Mouse (Mus musculus): ENCODE data around the gene Ppp5c. TPM values are rescaled to one million over a fixed set of nuclear protein-coding genes. Genes with fewer than 3 reads are reported as not detected.

Gene Ppp5c
- polyA plus RNA-seq, 1 experiment from 2014 or later, result 100 TPM

DNA sequence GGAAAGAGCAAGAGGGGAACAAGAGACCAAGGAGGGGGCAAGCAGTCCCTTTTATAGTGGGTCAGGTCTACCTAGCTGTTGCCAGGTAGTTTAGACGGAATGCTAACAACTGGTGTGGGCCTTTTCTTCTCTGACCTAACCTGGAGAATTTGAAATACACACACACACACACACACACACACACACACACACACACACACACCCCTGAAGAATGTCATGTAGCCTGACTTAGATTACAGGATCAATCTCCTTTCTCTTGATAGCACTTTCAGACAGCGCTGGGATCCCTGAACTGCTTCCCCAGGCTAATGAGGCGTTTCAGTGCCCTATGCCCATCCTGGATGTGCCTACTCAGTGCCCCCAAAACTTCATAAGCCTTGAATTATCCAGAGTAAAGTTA, 49.1 kb downstream of the Ppp5c start:
- no peak overlapping the region for H3K9ac ChIP-seq (replicated peaks; ENCODE audit: low read length)
- no peak overlapping the region for H3K4me3 ChIP-seq (ENCODE audit: low read depth, low read length)
- H3K27ac ChIP-seq (replicated peaks; ENCODE audit: low read depth, low read length), result no peak overlapping the region
- H3K4me2 ChIP-seq (ENCODE audit: low read depth, low read length), result no peak overlapping the region
- no peaks in the 10 kb centered on the region for H3K9me3 ChIP-seq (replicated peaks; ENCODE audit: control insufficient read depth, low read length)
- 84% methylated on average over 3 of the region's 3 CpGs for WGBS
- H3K4me1 ChIP-seq (ENCODE audit: control insufficient read depth, insufficient read depth, low read length), result peaks cover 8% of the 10 kb centered on the region; the same call in 1 of the 2 replicates
- no peaks in the 10 kb centered on the region for H3K27me3 ChIP-seq (ENCODE audit: control insufficient read depth, insufficient read depth, low read length)
- no peak for ATAC-seq (replicated peaks; ENCODE audit: insufficient number of reproducible peaks, low FRiP score, low TSS enrichment, low read depth)
- H3K36me3 ChIP-seq (replicated peaks; ENCODE audit: control insufficient read depth, insufficient read depth, low read depth, low read length), result no peaks in the 10 kb centered on the region
- DNase-seq (ENCODE audit: low spot score), result no peak

DNA sequence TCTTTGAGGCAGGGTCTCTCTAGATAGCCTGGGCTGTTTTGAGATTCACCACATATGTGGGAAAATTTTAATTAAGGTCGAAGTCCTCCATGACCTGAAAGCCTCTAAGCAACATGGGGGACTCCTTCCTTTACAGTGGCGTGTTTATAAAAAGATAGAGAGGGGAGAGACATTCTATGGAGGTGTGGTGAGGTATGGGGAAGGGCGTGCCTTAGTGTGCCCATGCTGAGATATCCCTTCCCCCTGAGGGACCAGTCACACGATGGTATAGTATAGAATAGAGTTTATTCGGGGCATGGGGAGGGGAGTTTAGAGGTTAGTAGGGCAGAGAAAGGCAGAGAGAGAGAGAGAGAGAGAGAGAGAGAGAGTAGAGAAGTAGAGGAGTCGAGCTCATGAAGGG, 49.6 kb downstream of the Ppp5c start:
- DNase-seq (ENCODE audit: low spot score) (no peak), ATAC-seq (replicated peaks; ENCODE audit: insufficient number of reproducible peaks, low FRiP score, low TSS enrichment, low read depth) (no peak)
- peaks cover 7% of the 10 kb centered on the region; the same call in 1 of the 2 replicates for H3K4me1 ChIP-seq (ENCODE audit: control insufficient read depth, insufficient read depth, low read length)
- H3K4me3 ChIP-seq (ENCODE audit: low read depth, low read length), result no peak overlapping the region
- no peaks in the 10 kb centered on the region for H3K9me3 ChIP-seq (replicated peaks; ENCODE audit: control insufficient read depth, low read length)
- H3K27me3 ChIP-seq (ENCODE audit: control insufficient read depth, insufficient read depth, low read length), result no peaks in the 10 kb centered on the region
- H3K4me2 ChIP-seq (ENCODE audit: low read depth, low read length), result no peak overlapping the region
- no peak overlapping the region for H3K9ac ChIP-seq (replicated peaks; ENCODE audit: low read length)
- WGBS, result 75% methylated on average over 6 of the region's 6 CpGs
- H3K27ac ChIP-seq (replicated peaks; ENCODE audit: low read depth, low read length), result no peak overlapping the region
- no peaks in the 10 kb centered on the region for H3K36me3 ChIP-seq (replicated peaks; ENCODE audit: control insufficient read depth, insufficient read depth, low read depth, low read length)

DNA sequence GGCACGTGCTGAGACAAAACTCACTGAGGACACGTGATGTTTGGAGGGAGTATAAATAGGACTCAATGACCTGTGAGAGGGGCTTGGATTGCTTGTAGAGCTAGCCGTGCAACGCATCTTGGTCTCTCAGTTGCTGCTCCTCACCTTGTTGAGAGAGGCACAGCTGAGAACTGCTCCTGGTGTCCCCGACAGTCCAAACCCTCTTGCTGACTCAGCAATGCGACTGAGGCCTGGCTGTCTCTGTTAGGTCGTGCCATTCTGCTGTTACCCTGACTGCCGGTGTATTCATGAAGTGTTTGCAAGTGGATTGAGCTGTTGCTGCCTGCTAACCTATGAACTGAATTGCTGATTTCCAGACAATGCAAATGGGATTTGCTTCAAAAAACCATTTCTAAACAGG, 51.4 kb downstream of the Ppp5c start:
- Histone ChIP-seq H3K36me3 (replicated peaks; ENCODE audit: control insufficient read depth, insufficient read depth, low read depth, low read length) (no peaks in the 10 kb centered on the region), H3K27me3 (ENCODE audit: control insufficient read depth, insufficient read depth, low read length) (no peaks in the 10 kb centered on the region), H3K9me3 (replicated peaks; ENCODE audit: control insufficient read depth, low read length) (no peaks in the 10 kb centered on the region), H3K27ac (replicated peaks; ENCODE audit: low read depth, low read length) (no peak overlapping the region), H3K4me2 (ENCODE audit: low read depth, low read length) (no peak overlapping the region), H3K9ac (replicated peaks; ENCODE audit: low read length) (no peak overlapping the region), H3K4me1 (ENCODE audit: control insufficient read depth, insufficient read depth, low read length) (no peaks in the 10 kb centered on the region; the same call in 1 of the 2 replicates), H3K4me3 (ENCODE audit: low read depth, low read length) (no peak overlapping the region)
- WGBS, result 62% methylated on average over 8 of the region's 8 CpGs
- DNase-seq (ENCODE audit: low spot score), result no peak
- no peak for ATAC-seq (replicated peaks; ENCODE audit: insufficient number of reproducible peaks, low FRiP score, low TSS enrichment, low read depth)

DNA sequence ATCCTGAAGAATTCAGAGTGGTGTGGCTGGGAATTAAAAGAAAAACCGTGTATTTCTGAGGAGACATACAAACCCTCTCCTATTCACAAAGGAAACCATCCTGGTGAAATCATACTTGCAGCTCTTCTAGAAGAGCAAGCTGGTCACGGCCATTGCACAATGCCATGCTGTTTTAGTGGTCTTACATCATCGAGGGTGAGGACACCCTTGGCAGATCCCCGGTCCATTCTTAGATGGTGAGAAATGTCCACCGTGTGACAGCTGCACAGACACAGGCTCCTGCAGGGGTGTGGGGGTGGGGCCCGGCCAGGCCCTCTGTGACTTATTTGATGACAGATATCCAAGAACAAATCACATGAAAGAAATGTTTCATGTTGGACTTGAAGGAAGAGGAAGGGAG, 53.7 kb downstream of the Ppp5c start:
- H3K4me3 ChIP-seq (ENCODE audit: low read depth, low read length), result no peak overlapping the region
- H3K36me3 ChIP-seq (replicated peaks; ENCODE audit: control insufficient read depth, insufficient read depth, low read depth, low read length), result no peaks in the 10 kb centered on the region
- WGBS, result 71% methylated on average over 6 of the region's 6 CpGs
- H3K9me3 ChIP-seq (replicated peaks; ENCODE audit: control insufficient read depth, low read length), result no peaks in the 10 kb centered on the region
- no peak overlapping the region for H3K9ac ChIP-seq (replicated peaks; ENCODE audit: low read length)
- no peak overlapping the region for H3K27ac ChIP-seq (replicated peaks; ENCODE audit: low read depth, low read length)
- no peaks in the 10 kb centered on the region for H3K27me3 ChIP-seq (ENCODE audit: control insufficient read depth, insufficient read depth, low read length)
- no peak overlapping the region for H3K4me2 ChIP-seq (ENCODE audit: low read depth, low read length)
- no peak for DNase-seq (ENCODE audit: low spot score)
- no peaks in the 10 kb centered on the region for H3K4me1 ChIP-seq (ENCODE audit: control insufficient read depth, insufficient read depth, low read length)
- ATAC-seq (replicated peaks; ENCODE audit: insufficient number of reproducible peaks, low FRiP score, low TSS enrichment, low read depth), result no peak

DNA sequence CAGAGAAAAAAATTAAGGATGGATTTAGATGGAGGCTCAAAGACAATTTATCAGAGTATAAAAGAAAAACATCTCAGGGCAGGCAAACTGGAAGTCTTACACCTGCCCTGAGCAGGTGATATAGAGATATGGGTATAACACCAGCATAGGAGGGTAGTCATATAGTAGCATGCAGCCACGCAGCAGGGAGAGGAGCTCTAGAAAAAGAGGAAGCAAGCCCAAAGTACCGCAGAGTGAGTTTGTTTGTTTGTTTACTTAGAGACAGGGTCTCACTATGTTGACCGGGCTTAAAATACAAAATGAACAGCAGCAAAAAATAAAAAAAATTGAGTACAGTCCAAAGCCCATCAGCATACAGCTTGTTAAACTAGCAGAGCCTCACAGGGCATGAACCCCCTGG, 56.6 kb downstream of the Ppp5c start:
- Histone ChIP-seq H3K27ac (replicated peaks; ENCODE audit: low read depth, low read length) (no peak overlapping the region), H3K4me3 (ENCODE audit: low read depth, low read length) (no peak overlapping the region), H3K27me3 (ENCODE audit: control insufficient read depth, insufficient read depth, low read length) (no peaks in the 10 kb centered on the region), H3K4me1 (ENCODE audit: control insufficient read depth, insufficient read depth, low read length) (no peaks in the 10 kb centered on the region), H3K9me3 (replicated peaks; ENCODE audit: control insufficient read depth, low read length) (no peaks in the 10 kb centered on the region), H3K36me3 (replicated peaks; ENCODE audit: control insufficient read depth, insufficient read depth, low read depth, low read length) (no peaks in the 10 kb centered on the region), H3K9ac (replicated peaks; ENCODE audit: low read length) (no peak overlapping the region), H3K4me2 (ENCODE audit: low read depth, low read length) (no peak overlapping the region)
- WGBS, result 82% methylated on average over 3 of the region's 3 CpGs
- no peak for DNase-seq (ENCODE audit: low spot score)
- no peak for ATAC-seq (replicated peaks; ENCODE audit: insufficient number of reproducible peaks, low FRiP score, low TSS enrichment, low read depth)

DNA sequence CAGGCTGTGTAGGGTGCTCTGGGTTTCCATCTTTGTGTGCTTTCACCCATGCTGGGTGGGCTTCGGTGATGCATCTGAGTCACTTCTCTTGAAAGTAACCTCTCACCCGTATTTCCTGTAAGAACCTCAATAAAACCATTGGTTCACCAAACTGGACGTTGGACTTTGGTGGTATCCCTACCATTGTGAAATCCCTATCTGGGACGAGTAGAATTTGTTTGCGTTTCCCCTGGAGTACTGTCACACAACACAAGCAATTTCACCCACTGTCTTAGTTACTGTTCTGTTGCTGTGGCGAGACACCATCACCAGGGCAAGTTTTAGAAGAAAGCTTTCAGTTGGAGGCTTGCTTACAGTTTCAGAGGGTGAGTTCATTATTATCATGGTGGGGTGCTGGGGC, 59.3 kb downstream of the Ppp5c start:
- no peak overlapping the region for H3K4me3 ChIP-seq (ENCODE audit: low read depth, low read length)
- no peaks in the 10 kb centered on the region for H3K36me3 ChIP-seq (replicated peaks; ENCODE audit: control insufficient read depth, insufficient read depth, low read depth, low read length)
- 84% methylated on average over 6 of the region's 6 CpGs for WGBS

DNA sequence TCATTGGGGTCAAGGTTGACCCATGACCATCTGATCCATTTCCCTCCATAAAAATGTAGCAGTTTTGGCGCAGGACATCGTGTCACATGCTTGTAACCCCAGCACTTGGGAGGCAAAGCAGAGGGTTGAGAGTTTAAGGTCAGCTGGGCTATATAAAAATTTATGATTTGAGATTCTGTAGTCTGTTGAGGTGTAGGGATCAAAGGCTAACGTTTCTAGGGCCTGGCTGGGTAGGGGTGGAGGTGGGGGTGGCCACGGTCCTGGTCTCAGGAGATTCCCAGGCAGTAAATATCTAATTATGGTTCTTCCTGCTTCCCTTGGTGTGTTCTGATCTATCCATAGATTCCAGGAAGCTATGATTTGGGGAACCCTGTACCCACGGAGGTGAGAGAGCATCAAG, 66.0 kb downstream of the Ppp5c start:
- no peak overlapping the region for H3K4me2 ChIP-seq (ENCODE audit: low read depth, low read length)
- H3K36me3 ChIP-seq (replicated peaks; ENCODE audit: control insufficient read depth, insufficient read depth, low read depth, low read length), result no peaks in the 10 kb centered on the region; the same call in 1 of the 2 replicates
- no peaks in the 10 kb centered on the region for H3K9me3 ChIP-seq (replicated peaks; ENCODE audit: control insufficient read depth, low read length)
- H3K4me1 ChIP-seq (ENCODE audit: control insufficient read depth, insufficient read depth, low read length), result peaks cover 3% of the 10 kb centered on the region
- DNase-seq (ENCODE audit: low spot score) (no peak), ATAC-seq (replicated peaks; ENCODE audit: insufficient number of reproducible peaks, low FRiP score, low TSS enrichment, low read depth) (no peak)
- H3K27me3 ChIP-seq (ENCODE audit: control insufficient read depth, insufficient read depth, low read length), result no peaks in the 10 kb centered on the region
- no peak overlapping the region for H3K27ac ChIP-seq (replicated peaks; ENCODE audit: low read depth, low read length)
- H3K9ac ChIP-seq (replicated peaks; ENCODE audit: low read length), result no peak overlapping the region
- WGBS, result 78% methylated on average over 5 of the region's 5 CpGs
- no peak overlapping the region for H3K4me3 ChIP-seq (ENCODE audit: low read depth, low read length)

More for the DNA sequence above, 59.3 kb downstream of the Ppp5c start:
- Histone ChIP-seq H3K4me2 (ENCODE audit: low read depth, low read length) (no peak overlapping the region), H3K27me3 (ENCODE audit: control insufficient read depth, insufficient read depth, low read length) (no peaks in the 10 kb centered on the region), H3K9me3 (replicated peaks; ENCODE audit: control insufficient read depth, low read length) (no peaks in the 10 kb centered on the region), H3K9ac (replicated peaks; ENCODE audit: low read length) (no peak overlapping the region), H3K4me1 (ENCODE audit: control insufficient read depth, insufficient read depth, low read length) (no peaks in the 10 kb centered on the region), H3K27ac (replicated peaks; ENCODE audit: low read depth, low read length) (no peak overlapping the region)
- ATAC-seq (replicated peaks; ENCODE audit: insufficient number of reproducible peaks, low FRiP score, low TSS enrichment, low read depth), result no peak
- no peak for DNase-seq (ENCODE audit: low spot score)

DNA sequence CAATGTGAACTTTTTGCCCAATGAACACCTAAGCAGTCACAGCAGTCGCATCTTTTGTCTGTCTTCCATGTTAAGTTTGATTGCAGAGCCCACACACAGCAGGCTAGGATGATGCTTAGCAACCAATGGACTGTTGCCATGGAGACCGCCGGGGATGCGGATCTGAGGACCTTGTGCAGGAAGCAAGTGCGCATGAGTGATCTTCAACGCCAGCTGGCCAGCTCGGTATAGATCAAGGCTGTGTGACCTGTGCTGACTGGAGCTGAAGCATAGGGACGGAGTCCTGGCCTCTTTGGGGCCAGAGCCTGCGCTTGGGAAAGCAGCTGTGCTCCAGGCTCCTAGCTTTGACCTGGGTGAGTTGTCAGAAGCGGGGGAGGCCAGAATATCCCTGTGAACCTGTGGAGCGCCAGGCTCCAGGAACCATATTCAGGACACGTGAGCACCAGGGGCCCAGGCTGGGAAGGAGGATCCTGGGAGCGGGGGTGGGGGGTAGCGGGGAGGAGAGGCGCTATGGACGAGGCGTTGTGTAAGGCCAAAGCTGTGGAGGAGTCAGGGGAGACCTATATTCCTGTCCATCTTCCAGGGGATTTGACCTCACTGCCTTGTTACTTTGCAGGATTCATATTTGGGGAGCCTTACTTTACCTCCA, 68.1 kb downstream of the Ppp5c start, which contains the start of gene Pnmal1:
Gene Pnmal1, plus strand, starts transcription at position 141 of the 649 bp plus-strand sequence.
- H3K36me3 ChIP-seq (replicated peaks; ENCODE audit: control insufficient read depth, insufficient read depth, low read depth, low read length), result no peaks in the 10 kb centered on the region; the same call in 1 of the 2 replicates
- ATAC-seq (replicated peaks; ENCODE audit: insufficient number of reproducible peaks, low FRiP score, low TSS enrichment, low read depth) (peak; percentile 92), DNase-seq (ENCODE audit: low spot score) (peak; percentile 90)
- peaks cover 3% of the 10 kb centered on the region for H3K4me1 ChIP-seq (ENCODE audit: control insufficient read depth, insufficient read depth, low read length)
- H3K4me2 ChIP-seq (ENCODE audit: low read depth, low read length), result peak within 1 kb of the TSS; percentile 36
- peak within 1 kb of the TSS; percentile 28; the same call in 1 of the 2 replicates for H3K9ac ChIP-seq (replicated peaks; ENCODE audit: low read length)
- no peaks in the 10 kb centered on the region for H3K27me3 ChIP-seq (ENCODE audit: control insufficient read depth, insufficient read depth, low read length)
- H3K27ac ChIP-seq (replicated peaks; ENCODE audit: low read depth, low read length), result no peak within 1 kb of the TSS; the same call in 1 of the 2 replicates
- H3K9me3 ChIP-seq (replicated peaks; ENCODE audit: control insufficient read depth, low read length), result no peaks in the 10 kb centered on the region
- WGBS, result 20% methylated on average over 17 of the region's 17 CpGs
- H3K4me3 ChIP-seq (ENCODE audit: low read depth, low read length), result no peak within 1 kb of the TSS
